Mouse (Mus musculus): ENCODE measurements around the gene Eml6. TPM values are rescaled to one million over a fixed set of nuclear protein-coding genes. Genes with fewer than 3 reads are reported as not detected.
"Not testable (repeated sequence)": the region's sequence is repeated elsewhere in the genome, so short reads cannot be mapped to it uniquely, and the experiment has no call there.

The Eml6 gene
- polyA plus RNA-seq, 1 experiment from 2014 or later: 0.87 TPM

- no peaks in the 10 kb centered on the region for H3K36me3 ChIP-seq (ENCODE audit: inconsistent target)
- no peak overlapping the region for H3K4me3 ChIP-seq (ENCODE audit: inconsistent target)
- H3K79me2 ChIP-seq (ENCODE audit: inconsistent target): no peaks in the 10 kb centered on the region
- 17% methylated on average over 2 of the region's 2 CpGs for WGBS (ENCODE audit: missing documents)
- H3K27ac ChIP-seq: peak overlapping the region; percentile 97
Measured at GRCm38 (mm10) chr11:29879641-29880040, 146.2 kb downstream of the Eml6 start.

- Histone ChIP-seq H3K4me3 (ENCODE audit: inconsistent target) (no peak overlapping the region), H3K27ac (peak overlapping the region; percentile 97), H3K79me2 (ENCODE audit: inconsistent target) (no peaks in the 10 kb centered on the region), H3K36me3 (ENCODE audit: inconsistent target) (no peaks in the 10 kb centered on the region)
- 100% methylated on average over 1 of the region's 1 CpGs for WGBS (ENCODE audit: missing documents)
Measured at GRCm38 (mm10) chr11:29877981-29878380, 147.9 kb downstream of the Eml6 start.

- Histone ChIP-seq H3K79me2 (ENCODE audit: inconsistent target) (no peaks in the 10 kb centered on the region), H3K36me3 (ENCODE audit: inconsistent target) (no peaks in the 10 kb centered on the region), H3K27ac (0 out of 2 replicates have a peak overlapping the region, but pooled peaks have one; percentile 97), H3K4me3 (ENCODE audit: inconsistent target) (no peak overlapping the region)
- WGBS (ENCODE audit: missing documents): 98% methylated on average over 3 of the region's 3 CpGs
Measured at GRCm38 (mm10) chr11:29877280-29877679, 148.6 kb downstream of the Eml6 start.

GRCm38 (mm10) chr11:29874781-29875180 lies 151.1 kb downstream of the Eml6 start:
- 36% methylated on average over 1 of the region's 1 CpGs for WGBS (ENCODE audit: missing documents)
- not testable (repeated sequence) for H3K4me3 ChIP-seq (ENCODE audit: inconsistent target); H3K36me3 ChIP-seq (ENCODE audit: inconsistent target); H3K79me2 ChIP-seq (ENCODE audit: inconsistent target)
- peak overlapping the region; percentile 91 for H3K27ac ChIP-seq

GRCm38 (mm10) chr11:29870174-29870573 lies 155.7 kb downstream of the Eml6 start:
- H3K27ac ChIP-seq: 0 out of 2 replicates have a peak overlapping the region, but pooled peaks have one; percentile 48
- H3K79me2 ChIP-seq (ENCODE audit: inconsistent target): no peaks in the 10 kb centered on the region
- 72% methylated on average over 2 of the region's 2 CpGs for WGBS (ENCODE audit: missing documents)
- H3K4me3 ChIP-seq (ENCODE audit: inconsistent target): no peak overlapping the region
- no peaks in the 10 kb centered on the region for H3K36me3 ChIP-seq (ENCODE audit: inconsistent target)

- peak overlapping the region; percentile 17; the same call in 1 of the 2 replicates for H3K27ac ChIP-seq
- no peaks in the 10 kb centered on the region for H3K79me2 ChIP-seq (ENCODE audit: inconsistent target)
- no peaks in the 10 kb centered on the region for H3K36me3 ChIP-seq (ENCODE audit: inconsistent target)
- H3K4me3 ChIP-seq (ENCODE audit: inconsistent target): no peak overlapping the region
Measured at GRCm38 (mm10) chr11:29864269-29864668, 161.6 kb downstream of the Eml6 start.

- peak overlapping the region; percentile 43 for H3K27ac ChIP-seq
- no peaks in the 10 kb centered on the region for H3K36me3 ChIP-seq (ENCODE audit: inconsistent target)
- 61% methylated on average over 2 of the region's 2 CpGs for WGBS (ENCODE audit: missing documents)
- H3K79me2 ChIP-seq (ENCODE audit: inconsistent target): no peaks in the 10 kb centered on the region
- H3K4me3 ChIP-seq (ENCODE audit: inconsistent target): no peak overlapping the region
Measured at GRCm38 (mm10) chr11:29861750-29862397, 164.0 kb downstream of the Eml6 start.

- Histone ChIP-seq H3K36me3 (ENCODE audit: inconsistent target) (no peaks in the 10 kb centered on the region), H3K4me3 (ENCODE audit: inconsistent target) (no peak overlapping the region), H3K27ac (no peak overlapping the region), H3K79me2 (ENCODE audit: inconsistent target) (no peaks in the 10 kb centered on the region)
- WGBS (ENCODE audit: missing documents): 89% methylated on average over 2 of the region's 2 CpGs
Measured at GRCm38 (mm10) chr11:29861040-29861439, 164.8 kb downstream of the Eml6 start.

GRCm38 (mm10) chr11:29840606-29841227 lies 185.1 kb downstream of the Eml6 start:
- peak overlapping the region; percentile 24; the same call in 1 of the 2 replicates for H3K27ac ChIP-seq
- H3K36me3 ChIP-seq (ENCODE audit: inconsistent target): no peaks in the 10 kb centered on the region
- H3K4me3 ChIP-seq (ENCODE audit: inconsistent target): no peak overlapping the region
- no peaks in the 10 kb centered on the region for H3K79me2 ChIP-seq (ENCODE audit: inconsistent target)
- WGBS (ENCODE audit: missing documents): 100% methylated on average over 3 of the region's 3 CpGs

- Histone ChIP-seq H3K27ac (peak overlapping the region; percentile 24; the same call in 1 of the 2 replicates), H3K36me3 (ENCODE audit: inconsistent target) (no peaks in the 10 kb centered on the region), H3K79me2 (ENCODE audit: inconsistent target) (no peaks in the 10 kb centered on the region), H3K4me3 (ENCODE audit: inconsistent target) (no peak overlapping the region)
- 54% methylated on average over 3 of the region's 3 CpGs for WGBS (ENCODE audit: missing documents)
Measured at GRCm38 (mm10) chr11:29839781-29840180, 186.1 kb downstream of the Eml6 start.

- Histone ChIP-seq H3K27ac (no peak overlapping the region), H3K36me3 (ENCODE audit: inconsistent target) (no peaks in the 10 kb centered on the region), H3K79me2 (ENCODE audit: inconsistent target) (no peaks in the 10 kb centered on the region), H3K4me3 (ENCODE audit: inconsistent target) (no peak overlapping the region)
Measured at GRCm38 (mm10) chr11:29837066-29837465, 188.8 kb downstream of the Eml6 start.

GRCm38 (mm10) chr11:29827729-29828128 lies 198.1 kb downstream of the Eml6 start:
- no peaks in the 10 kb centered on the region for H3K79me2 ChIP-seq (ENCODE audit: inconsistent target)
- H3K27ac ChIP-seq: no peak overlapping the region
- no peak overlapping the region for H3K4me3 ChIP-seq (ENCODE audit: inconsistent target)
- H3K36me3 ChIP-seq (ENCODE audit: inconsistent target): no peaks in the 10 kb centered on the region
- 84% methylated on average over 2 of the region's 2 CpGs for WGBS (ENCODE audit: missing documents)

GRCm38 (mm10) chr11:29826001-29826400 lies 199.8 kb downstream of the Eml6 start:
- Histone ChIP-seq H3K4me3 (ENCODE audit: inconsistent target) (no peak overlapping the region), H3K27ac (no peak overlapping the region), H3K79me2 (ENCODE audit: inconsistent target) (no peaks in the 10 kb centered on the region), H3K36me3 (ENCODE audit: inconsistent target) (no peaks in the 10 kb centered on the region)
- 100% methylated on average over 1 of the region's 1 CpGs for WGBS (ENCODE audit: missing documents)

GRCm38 (mm10) chr11:29825271-29825718 lies 200.5 kb downstream of the Eml6 start, which contains the start of gene 4931440F15Rik:
Gene 4931440F15Rik (minus strand): TSS chr11:29825668.
- not testable (repeated sequence) for H3K4me3 ChIP-seq (ENCODE audit: inconsistent target); H3K79me2 ChIP-seq (ENCODE audit: inconsistent target); H3K36me3 ChIP-seq (ENCODE audit: inconsistent target); H3K27ac ChIP-seq
- WGBS (ENCODE audit: missing documents): 62% methylated on average over 20 of the region's 21 CpGs

GRCm38 (mm10) chr11:29824474-29825270 lies 201.2 kb downstream of the Eml6 start:
- not testable (repeated sequence) for H3K27ac ChIP-seq; H3K36me3 ChIP-seq (ENCODE audit: inconsistent target); H3K79me2 ChIP-seq (ENCODE audit: inconsistent target); H3K4me3 ChIP-seq (ENCODE audit: inconsistent target)
- 39% methylated on average over 24 of the region's 62 CpGs for WGBS (ENCODE audit: missing documents)

Data from macrophage (primary cell).